Mouse (Mus musculus) bone marrow macrophage, adult 2 months (primary cell): ENCODE measurements at regions not wholly inside any gene's neighbourhood (a gene's known extent, or its start where the extent isn't known, plus 50 kb on each side); places are given as distances from the start of the nearest gene placed in this dataset.

ENCODE experiments used
- CTCF ChIP-seq: IDR thresholded peaks from 2 replicates; pipeline ENCODE4 v1.5.1; 2012; ENCODE audit warnings: low read depth, mild to moderate bottlenecking, low read length, moderate library complexity
- POLR2A ChIP-seq: IDR thresholded peaks from 2 replicates; pipeline ENCODE4 v1.6.1; 2012; ENCODE audit warnings: mild to moderate bottlenecking, low read depth, low read length, borderline replicate concordance

DNA sequence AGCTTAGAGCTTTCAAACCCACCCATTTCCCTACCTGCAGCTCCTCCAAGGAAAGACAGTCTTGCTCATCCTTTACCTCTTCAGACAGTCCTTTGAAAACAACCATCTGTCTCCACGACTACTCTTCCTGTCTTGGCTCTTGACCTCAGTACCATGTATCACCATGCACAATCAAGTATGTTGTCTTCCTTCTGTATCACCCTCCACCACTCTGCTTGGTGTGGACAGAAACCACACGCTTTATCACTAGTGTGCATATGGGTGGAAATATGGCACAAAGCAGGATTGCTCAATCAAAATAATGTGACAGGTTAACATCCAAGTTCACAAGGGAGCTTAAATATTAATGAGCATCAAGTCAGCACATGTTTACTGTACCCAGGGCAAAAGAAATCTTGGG, 280.1 kb upstream of the Cdyl start:
- no peak for TF ChIP-seq CTCF
- TF ChIP-seq POLR2A: no peak
